Mouse (Mus musculus): ENCODE data around the gene Fam204a. TPM values are rescaled to one million over a fixed set of nuclear protein-coding genes. Genes with fewer than 3 reads are reported as not detected.

Gene Fam204a
- 24.6 and 31.6 TPM in 2 replicates for polyA plus RNA-seq (2012; rRNA removed)

- no peak for TF ChIP-seq CTCF (IDR thresholded peaks at IDR 0.05; ENCODE audit: borderline replicate concordance, extremely low read depth, insufficient read depth, insufficient read length)
- TF ChIP-seq POLR2A (IDR thresholded peaks at IDR 0.05; ENCODE audit: borderline replicate concordance, extremely low read depth, insufficient read depth, insufficient read length, poor library complexity, severe bottlenecking): peak; percentile 86
- peak; percentile 99 for DNase-seq (ENCODE audit: low read depth)
These were observed at the start of gene Fam204a for GRCm38 (mm10) chr19:60225899-60226844. Gene Fam204a (minus strand): TSS chr19:60226701.

- no peak for DNase-seq (ENCODE audit: low read depth)
- no peak for TF ChIP-seq CTCF (IDR thresholded peaks at IDR 0.05; ENCODE audit: borderline replicate concordance, extremely low read depth, insufficient read depth, insufficient read length)
- TF ChIP-seq POLR2A (IDR thresholded peaks at IDR 0.05; ENCODE audit: borderline replicate concordance, extremely low read depth, insufficient read depth, insufficient read length, poor library complexity, severe bottlenecking): no peak
These were observed 39.3 kb upstream of the Fam204a start for GRCm38 (mm10) chr19:60265789-60266188.

- DNase-seq (ENCODE audit: low read depth): peak; percentile 53
- no peak for TF ChIP-seq CTCF (IDR thresholded peaks at IDR 0.05; ENCODE audit: borderline replicate concordance, extremely low read depth, insufficient read depth, insufficient read length)
- TF ChIP-seq POLR2A (IDR thresholded peaks at IDR 0.05; ENCODE audit: borderline replicate concordance, extremely low read depth, insufficient read depth, insufficient read length, poor library complexity, severe bottlenecking): no peak
These were observed 34.2 kb upstream of the Fam204a start for GRCm38 (mm10) chr19:60260689-60261088.

- no peak for DNase-seq (ENCODE audit: low read depth)
- peak; percentile 17; the same call in 1 of the 2 replicates for TF ChIP-seq CTCF (IDR thresholded peaks at IDR 0.05; ENCODE audit: borderline replicate concordance, extremely low read depth, insufficient read depth, insufficient read length)
- TF ChIP-seq POLR2A (IDR thresholded peaks at IDR 0.05; ENCODE audit: borderline replicate concordance, extremely low read depth, insufficient read depth, insufficient read length, poor library complexity, severe bottlenecking): no peak
These were observed 25.5 kb upstream of the Fam204a start for GRCm38 (mm10) chr19:60252021-60252420.

GRCm38 (mm10) chr19:60251197-60251596 lies 24.7 kb upstream of the Fam204a start:
- peak; percentile 62 for DNase-seq (ENCODE audit: low read depth)
- TF ChIP-seq CTCF (IDR thresholded peaks at IDR 0.05; ENCODE audit: borderline replicate concordance, extremely low read depth, insufficient read depth, insufficient read length): no peak
- no peak for TF ChIP-seq POLR2A (IDR thresholded peaks at IDR 0.05; ENCODE audit: borderline replicate concordance, extremely low read depth, insufficient read depth, insufficient read length, poor library complexity, severe bottlenecking)

GRCm38 (mm10) chr19:60245250-60245649 lies 18.7 kb upstream of the Fam204a start:
- TF ChIP-seq CTCF (IDR thresholded peaks at IDR 0.05; ENCODE audit: borderline replicate concordance, extremely low read depth, insufficient read depth, insufficient read length): no peak
- TF ChIP-seq POLR2A (IDR thresholded peaks at IDR 0.05; ENCODE audit: borderline replicate concordance, extremely low read depth, insufficient read depth, insufficient read length, poor library complexity, severe bottlenecking): no peak
- DNase-seq (ENCODE audit: low read depth): no peak

GRCm38 (mm10) chr19:60242620-60243019 lies 16.1 kb upstream of the Fam204a start:
- TF ChIP-seq POLR2A (IDR thresholded peaks at IDR 0.05; ENCODE audit: borderline replicate concordance, extremely low read depth, insufficient read depth, insufficient read length, poor library complexity, severe bottlenecking) (no peak), CTCF (IDR thresholded peaks at IDR 0.05; ENCODE audit: borderline replicate concordance, extremely low read depth, insufficient read depth, insufficient read length) (no peak)
- peak; percentile 80 for DNase-seq (ENCODE audit: low read depth)

- peak; percentile 64 for DNase-seq (ENCODE audit: low read depth)
- TF ChIP-seq POLR2A (IDR thresholded peaks at IDR 0.05; ENCODE audit: borderline replicate concordance, extremely low read depth, insufficient read depth, insufficient read length, poor library complexity, severe bottlenecking) (no peak), CTCF (IDR thresholded peaks at IDR 0.05; ENCODE audit: borderline replicate concordance, extremely low read depth, insufficient read depth, insufficient read length) (no peak)
These were observed 15.6 kb upstream of the Fam204a start for GRCm38 (mm10) chr19:60241916-60242602.

GRCm38 (mm10) chr19:60231542-60231941 lies 5.0 kb upstream of the Fam204a start:
- DNase-seq (ENCODE audit: low read depth): no peak
- TF ChIP-seq CTCF (IDR thresholded peaks at IDR 0.05; ENCODE audit: borderline replicate concordance, extremely low read depth, insufficient read depth, insufficient read length) (no peak), POLR2A (IDR thresholded peaks at IDR 0.05; ENCODE audit: borderline replicate concordance, extremely low read depth, insufficient read depth, insufficient read length, poor library complexity, severe bottlenecking) (no peak)

- no peak for TF ChIP-seq CTCF (IDR thresholded peaks at IDR 0.05; ENCODE audit: borderline replicate concordance, extremely low read depth, insufficient read depth, insufficient read length)
- no peak for TF ChIP-seq POLR2A (IDR thresholded peaks at IDR 0.05; ENCODE audit: borderline replicate concordance, extremely low read depth, insufficient read depth, insufficient read length, poor library complexity, severe bottlenecking)
- no peak for DNase-seq (ENCODE audit: low read depth)
These were observed 339 bp upstream of the Fam204a start for GRCm38 (mm10) chr19:60226845-60227235.

GRCm38 (mm10) chr19:60219395-60219794 lies 7.1 kb downstream of the Fam204a start:
- DNase-seq (ENCODE audit: low read depth): no peak
- TF ChIP-seq POLR2A (IDR thresholded peaks at IDR 0.05; ENCODE audit: borderline replicate concordance, extremely low read depth, insufficient read depth, insufficient read length, poor library complexity, severe bottlenecking): no peak
- TF ChIP-seq CTCF (IDR thresholded peaks at IDR 0.05; ENCODE audit: borderline replicate concordance, extremely low read depth, insufficient read depth, insufficient read length): no peak
